Mouse (Mus musculus) bone marrow, adult 2 months (tissue): ENCODE measurements around the gene Ddhd1.
A peak's percentile ranks its signal among the peaks of the same experiment; 100 is the strongest.

ENCODE experiments used
- CTCF ChIP-seq: fragments of 200-500 bp; IDR thresholded peaks from 2 replicates; pipeline ENCODE4 v1.5.1; 2011; ENCODE audit warnings: low read length, control low read depth; ENCODE audit not compliant: control insufficient read depth, insufficient read depth
- POLR2A ChIP-seq: fragments of 200-500 bp; IDR thresholded peaks from 2 replicates; pipeline ENCODE4 v1.6.1; 2011; ENCODE audit warnings: low read depth, mild to moderate bottlenecking, control low read depth, low read length, borderline replicate concordance; ENCODE audit not compliant: control insufficient read depth

- TF ChIP-seq CTCF (peak; percentile 33; the same call in 1 of the 2 replicates), POLR2A (no peak)
Measured at GRCm38 (mm10) chr14:45539659-45540468, 118.1 kb downstream of the Ddhd1 start.
